Mouse (Mus musculus): ENCODE data around the gene Gm47289. TPM values are rescaled to one million over a fixed set of nuclear protein-coding genes. Genes with fewer than 3 reads are reported as not detected.

The Gm47289 gene
- total and polyA plus RNA-seq, 2 experiments, result not detected

DNA sequence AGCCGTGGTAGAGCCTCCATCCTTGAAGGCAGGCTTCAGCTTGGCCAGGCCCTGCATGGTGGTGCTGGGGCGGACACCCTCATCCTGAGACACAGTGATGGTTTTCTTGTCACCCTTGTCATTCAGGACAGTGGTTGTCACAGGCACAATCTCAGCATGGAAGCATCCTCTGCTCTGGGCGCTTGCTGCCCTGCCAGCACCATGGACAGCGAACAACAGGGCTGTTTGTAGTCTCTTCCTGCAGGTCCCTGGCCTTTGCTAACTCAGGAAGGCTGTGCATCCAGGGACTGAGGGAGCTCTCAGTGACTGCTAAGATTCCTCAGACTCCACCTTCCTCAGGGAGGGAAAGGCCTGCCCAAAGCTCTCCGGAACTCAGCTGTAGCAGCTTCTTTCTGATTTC lies 9.4 kb upstream of the Gm47289 start:
- no peak overlapping the region for H3K27ac ChIP-seq (replicated peaks; ENCODE audit: insufficient read depth, low read depth, low read length)
- no peak overlapping the region for H3K4me3 ChIP-seq (ENCODE audit: insufficient read depth, low read depth, low read length)
- 61% methylated on average over 5 of the region's 5 CpGs for WGBS
- no peaks in the 10 kb centered on the region for H3K79me2 ChIP-seq (ENCODE audit: control insufficient read depth, insufficient read depth, low read length)
- peak; percentile 45 for DNase-seq (ENCODE audit: extremely low read depth, low read depth, low spot score)
- H3K36me3 ChIP-seq (ENCODE audit: control insufficient read depth, insufficient read depth, low read length), result peaks cover 29% of the 10 kb centered on the region; the same call in 1 of the 2 replicates
- peaks cover 16% of the 10 kb centered on the region for H3K4me1 ChIP-seq (ENCODE audit: control insufficient read depth, insufficient read depth, low read length)
- no peaks in the 10 kb centered on the region for H3K27me3 ChIP-seq (ENCODE audit: control insufficient read depth, insufficient read depth, low read length)
- TF ChIP-seq CTCF (IDR thresholded peaks at IDR 0.05; ENCODE audit: low read depth, low read length), result no peak
- TF ChIP-seq POLR2A (IDR thresholded peaks at IDR 0.05; ENCODE audit: extremely low read depth, insufficient read depth, low read length), result 0 out of 2 replicates have a peak, but pooled peaks have one; percentile 32
- no peak overlapping the region for H3K9ac ChIP-seq (ENCODE audit: low read depth, low read length)

DNA sequence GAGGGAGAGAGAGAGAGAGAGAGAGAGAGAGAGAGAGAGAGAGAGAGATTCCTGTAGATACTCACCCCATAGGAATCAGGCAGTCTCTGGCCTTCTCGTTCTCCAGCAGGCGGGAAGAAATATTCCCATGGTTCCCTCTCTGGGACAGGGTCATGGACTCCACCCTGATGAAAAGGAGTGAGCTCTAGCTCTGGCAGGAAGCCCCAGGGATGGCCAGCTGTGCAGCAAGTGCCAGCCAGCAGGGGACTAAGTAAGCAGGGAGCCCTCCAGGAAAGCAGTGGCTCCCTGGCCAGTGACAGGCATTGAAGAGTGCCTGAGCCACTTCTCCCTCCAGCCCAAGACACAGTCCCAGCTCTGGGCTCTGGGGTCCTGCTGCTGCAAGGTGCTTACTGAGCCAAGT lies 7.2 kb upstream of the Gm47289 start:
- no peak overlapping the region for H3K4me3 ChIP-seq (ENCODE audit: insufficient read depth, low read depth, low read length)
- WGBS, result 14% methylated on average over 2 of the region's 2 CpGs
- no peaks in the 10 kb centered on the region for H3K27me3 ChIP-seq (ENCODE audit: control insufficient read depth, insufficient read depth, low read length)
- no peak overlapping the region for H3K27ac ChIP-seq (replicated peaks; ENCODE audit: insufficient read depth, low read depth, low read length)
- no peaks in the 10 kb centered on the region for H3K79me2 ChIP-seq (ENCODE audit: control insufficient read depth, insufficient read depth, low read length)
- peaks cover 36% of the 10 kb centered on the region for H3K36me3 ChIP-seq (ENCODE audit: control insufficient read depth, insufficient read depth, low read length)
- TF ChIP-seq CTCF (IDR thresholded peaks at IDR 0.05; ENCODE audit: low read depth, low read length) (no peak), POLR2A (IDR thresholded peaks at IDR 0.05; ENCODE audit: extremely low read depth, insufficient read depth, low read length) (no peak)
- DNase-seq (ENCODE audit: extremely low read depth, low read depth, low spot score), result peak; percentile 55
- H3K4me1 ChIP-seq (ENCODE audit: control insufficient read depth, insufficient read depth, low read length), result peaks cover 19% of the 10 kb centered on the region
- 0 out of 2 replicates have a peak overlapping the region, but pooled peaks have one; percentile 2 for H3K9ac ChIP-seq (ENCODE audit: low read depth, low read length)

DNA sequence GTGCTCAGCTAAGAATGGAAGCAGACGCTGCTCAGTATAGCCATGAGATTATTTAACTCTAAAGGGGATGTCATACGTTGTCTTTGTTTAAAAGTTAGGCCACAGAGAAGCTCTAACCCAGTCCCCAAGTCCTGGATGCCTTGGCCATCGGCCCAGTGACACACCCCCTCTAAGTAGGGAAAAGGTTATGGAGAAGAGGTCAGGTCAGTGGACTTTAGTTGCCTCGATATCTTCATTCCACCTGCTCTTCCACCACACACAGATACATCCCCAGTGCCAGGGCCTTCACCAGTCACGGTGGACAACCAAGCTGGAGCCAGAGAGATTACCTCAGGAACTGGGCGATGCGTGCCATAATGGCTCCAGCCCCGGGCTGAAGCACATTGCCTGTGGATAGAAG lies 3.5 kb upstream of the Gm47289 start:
- Histone ChIP-seq H3K4me3 (ENCODE audit: insufficient read depth, low read depth, low read length) (peak overlapping the region; percentile 66), H3K4me1 (ENCODE audit: control insufficient read depth, insufficient read depth, low read length) (peaks cover 37% of the 10 kb centered on the region), H3K36me3 (ENCODE audit: control insufficient read depth, insufficient read depth, low read length) (peaks cover 29% of the 10 kb centered on the region), H3K9ac (ENCODE audit: low read depth, low read length) (peak overlapping the region; percentile 88), H3K79me2 (ENCODE audit: control insufficient read depth, insufficient read depth, low read length) (no peaks in the 10 kb centered on the region), H3K27ac (replicated peaks; ENCODE audit: insufficient read depth, low read depth, low read length) (peak overlapping the region; percentile 81), H3K27me3 (ENCODE audit: control insufficient read depth, insufficient read depth, low read length) (no peaks in the 10 kb centered on the region)
- peak; percentile 96 for DNase-seq (ENCODE audit: extremely low read depth, low read depth, low spot score)
- WGBS, result 21% methylated on average over 8 of the region's 8 CpGs
- TF ChIP-seq POLR2A (IDR thresholded peaks at IDR 0.05; ENCODE audit: extremely low read depth, insufficient read depth, low read length) (peak; percentile 37; the same call in 1 of the 2 replicates), CTCF (IDR thresholded peaks at IDR 0.05; ENCODE audit: low read depth, low read length) (0 out of 2 replicates have a peak, but pooled peaks have one; percentile 2)

DNA sequence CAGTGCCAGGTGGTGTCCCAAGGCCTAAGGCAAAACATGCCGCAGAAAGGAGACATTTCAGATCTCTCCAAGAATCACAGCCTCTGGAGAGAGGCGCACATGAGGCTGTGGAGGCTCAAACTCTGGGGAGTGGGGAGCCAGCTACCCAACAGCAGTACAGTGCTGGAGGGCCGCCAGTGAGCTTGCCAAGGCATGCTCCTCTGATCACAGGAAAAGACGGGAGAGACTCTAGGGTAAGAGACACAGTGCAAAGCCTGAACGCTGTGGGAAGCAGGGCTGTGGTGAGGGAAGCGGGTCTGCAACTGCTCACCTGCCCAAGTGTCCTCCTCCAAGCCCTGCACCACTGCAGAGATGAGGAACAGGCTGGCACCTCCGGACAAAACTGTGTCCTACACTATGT lies 3.1 kb upstream of the Gm47289 start:
- Histone ChIP-seq H3K36me3 (ENCODE audit: control insufficient read depth, insufficient read depth, low read length) (peaks cover 28% of the 10 kb centered on the region), H3K9ac (ENCODE audit: low read depth, low read length) (peak overlapping the region; percentile 88), H3K79me2 (ENCODE audit: control insufficient read depth, insufficient read depth, low read length) (no peaks in the 10 kb centered on the region), H3K4me3 (ENCODE audit: insufficient read depth, low read depth, low read length) (peak overlapping the region; percentile 66), H3K4me1 (ENCODE audit: control insufficient read depth, insufficient read depth, low read length) (peaks cover 38% of the 10 kb centered on the region), H3K27ac (replicated peaks; ENCODE audit: insufficient read depth, low read depth, low read length) (peak overlapping the region; percentile 81), H3K27me3 (ENCODE audit: control insufficient read depth, insufficient read depth, low read length) (no peaks in the 10 kb centered on the region)
- no peak for DNase-seq (ENCODE audit: extremely low read depth, low read depth, low spot score)
- 11% methylated on average over 7 of the region's 7 CpGs for WGBS
- TF ChIP-seq CTCF (IDR thresholded peaks at IDR 0.05; ENCODE audit: low read depth, low read length) (no peak), POLR2A (IDR thresholded peaks at IDR 0.05; ENCODE audit: extremely low read depth, insufficient read depth, low read length) (no peak)

DNA sequence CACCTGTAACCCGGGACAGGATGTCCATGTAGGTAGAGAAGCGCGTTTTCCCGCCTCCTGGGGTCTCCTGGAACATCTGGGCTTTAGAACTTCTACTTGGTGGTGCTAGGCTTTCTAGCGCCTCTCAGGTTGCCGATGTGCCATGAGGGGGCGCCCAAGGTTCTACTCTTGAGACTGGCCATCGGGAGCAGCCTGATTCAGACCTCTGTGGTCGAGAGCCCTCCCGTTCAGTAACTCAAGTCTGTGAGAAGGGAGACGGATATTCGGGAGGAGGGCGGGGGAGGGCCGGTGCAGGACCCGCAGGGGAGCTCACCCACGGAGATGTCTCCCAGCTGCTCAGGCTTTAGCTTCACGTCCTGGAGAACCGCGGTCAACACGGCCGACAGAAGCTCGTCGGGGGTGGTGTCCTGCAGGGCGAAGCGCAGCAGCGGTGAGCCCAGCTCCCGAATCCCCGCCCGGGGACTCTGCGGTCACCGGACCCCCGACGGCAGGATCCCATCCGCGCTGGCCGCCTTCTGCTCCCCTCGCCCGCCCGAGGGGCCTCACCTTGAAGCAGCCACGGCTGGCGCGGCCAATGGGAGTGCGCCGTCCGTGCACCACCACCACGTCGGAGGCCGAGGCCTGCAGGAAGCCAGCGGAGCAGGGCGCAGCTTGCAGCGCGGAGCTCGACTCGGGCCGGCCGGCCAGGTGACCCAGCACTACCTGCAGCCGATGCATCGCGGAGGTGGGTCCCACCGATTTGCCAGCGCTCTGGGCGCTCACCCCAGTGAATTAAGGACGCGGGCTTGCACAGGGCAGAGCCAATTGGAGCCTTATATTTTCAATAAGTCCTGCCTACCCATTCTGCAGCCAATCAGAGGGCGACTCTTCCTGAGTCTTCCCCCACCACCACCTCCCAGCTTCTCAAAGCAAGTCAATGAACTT lies 2.4 kb upstream of the Gm47289 start, which contains the start of gene Acaa1b:
Gene Acaa1b (minus strand): TSS at position 816 of the 924 bp plus-strand sequence.
- TF ChIP-seq CTCF (IDR thresholded peaks at IDR 0.05; ENCODE audit: low read depth, low read length) (peak; percentile 73), POLR2A (IDR thresholded peaks at IDR 0.05; ENCODE audit: extremely low read depth, insufficient read depth, low read length) (peak; percentile 95)
- no peaks in the 10 kb centered on the region for H3K79me2 ChIP-seq (ENCODE audit: control insufficient read depth, insufficient read depth, low read length)
- H3K9ac ChIP-seq (ENCODE audit: low read depth, low read length), result peak within 1 kb of the TSS; percentile 88
- 1% methylated on average over 65 of the region's 65 CpGs for whole genome bisulfite sequencing
- H3K27ac ChIP-seq (replicated peaks; ENCODE audit: insufficient read depth, low read depth, low read length), result peak within 1 kb of the TSS; percentile 81
- peaks cover 41% of the 10 kb centered on the region for H3K4me1 ChIP-seq (ENCODE audit: control insufficient read depth, insufficient read depth, low read length)
- H3K4me3 ChIP-seq (ENCODE audit: insufficient read depth, low read depth, low read length), result peak within 1 kb of the TSS; percentile 66
- H3K27me3 ChIP-seq (ENCODE audit: control insufficient read depth, insufficient read depth, low read length), result no peaks in the 10 kb centered on the region
- DNase-seq (ENCODE audit: extremely low read depth, low read depth, low spot score), result peak; percentile 99
- H3K36me3 ChIP-seq (ENCODE audit: control insufficient read depth, insufficient read depth, low read length), result peaks cover 25% of the 10 kb centered on the region
